Mouse (Mus musculus): ENCODE measurements around the gene Ssx2ip. TPM values are rescaled to one million over a fixed set of nuclear protein-coding genes. Genes with fewer than 3 reads are reported as not detected.
A peak's percentile ranks its signal among the peaks of the same experiment; 100 is the strongest.

Gene Ssx2ip
- polyA plus RNA-seq, 1 experiment from 2014 or later: 18.0 TPM

DNA sequence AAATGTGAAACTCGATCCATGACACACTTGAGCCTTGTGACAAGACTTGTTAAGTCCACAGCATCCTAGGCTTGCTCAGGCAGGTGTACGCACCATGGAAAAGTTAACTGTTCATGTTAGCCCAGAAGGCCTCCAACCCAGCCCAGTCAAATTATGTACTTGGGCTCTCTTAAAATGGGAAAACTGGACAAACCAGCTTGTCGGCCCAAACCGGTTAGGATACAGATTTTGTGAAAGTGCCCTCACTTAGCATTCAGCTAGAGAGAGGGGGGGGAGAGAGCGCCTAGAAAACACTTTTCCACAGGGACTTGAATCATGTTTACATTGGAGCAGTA lies 1.5 kb downstream of the Ssx2ip start:
- Histone ChIP-seq H3K27me3 (no peaks in the 10 kb centered on the region), H3K9me3 (no peaks in the 10 kb centered on the region), H3K27ac (replicated peaks) (no peak overlapping the region), H3K4me2 (peak overlapping the region; percentile 77), H3K4me3 (peak overlapping the region; percentile 96), H3K36me3 (no peaks in the 10 kb centered on the region), H3K9ac (peak overlapping the region; percentile 95), H3K4me1 (replicated peaks) (peaks cover 28% of the 10 kb centered on the region)
- WGBS: 63% methylated on average over 5 of the region's 5 CpGs
- no peak for ATAC-seq (ENCODE audit: low FRiP score, low read depth)

DNA sequence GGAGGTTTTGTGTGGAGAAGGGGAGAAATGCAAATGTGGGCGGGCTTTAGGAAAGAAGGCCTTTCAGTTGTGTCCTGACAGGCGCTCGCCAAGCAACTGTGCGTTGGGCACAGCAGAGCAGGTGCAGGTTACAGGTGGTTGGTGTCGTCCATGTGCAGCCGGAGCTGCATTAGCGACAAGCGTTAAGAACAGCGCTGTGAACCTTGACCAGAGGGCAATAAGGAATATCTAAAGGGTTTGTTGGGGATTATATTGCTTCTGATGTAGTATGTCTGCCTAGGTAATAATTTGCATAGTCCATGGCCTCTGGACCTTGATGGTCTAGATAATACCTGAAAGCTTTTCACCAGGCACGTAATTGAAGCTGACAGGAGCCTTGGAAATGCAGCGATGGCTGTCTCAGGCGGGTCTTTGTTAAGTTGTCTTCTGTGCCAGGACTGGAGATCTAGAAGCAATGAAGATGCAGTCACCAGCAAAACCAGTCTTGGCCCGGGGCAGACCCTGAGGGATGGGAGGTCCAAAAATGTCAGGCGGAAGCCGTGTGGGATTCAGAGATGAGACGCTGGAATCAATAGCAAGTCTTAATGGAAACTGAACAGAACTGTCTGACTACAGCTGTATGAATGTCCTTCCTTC lies 2.8 kb downstream of the Ssx2ip start:
- H3K27me3 ChIP-seq: no peaks in the 10 kb centered on the region
- no peaks in the 10 kb centered on the region for H3K9me3 ChIP-seq
- 86% methylated on average over 16 of the region's 16 CpGs for WGBS
- H3K4me3 ChIP-seq: no peak overlapping the region
- ATAC-seq (ENCODE audit: low FRiP score, low read depth): no peak
- H3K4me2 ChIP-seq: peak overlapping the region; percentile 77
- H3K9ac ChIP-seq: no peak overlapping the region
- no peaks in the 10 kb centered on the region for H3K36me3 ChIP-seq
- no peak overlapping the region for H3K27ac ChIP-seq (replicated peaks)
- H3K4me1 ChIP-seq (replicated peaks): peaks cover 35% of the 10 kb centered on the region

DNA sequence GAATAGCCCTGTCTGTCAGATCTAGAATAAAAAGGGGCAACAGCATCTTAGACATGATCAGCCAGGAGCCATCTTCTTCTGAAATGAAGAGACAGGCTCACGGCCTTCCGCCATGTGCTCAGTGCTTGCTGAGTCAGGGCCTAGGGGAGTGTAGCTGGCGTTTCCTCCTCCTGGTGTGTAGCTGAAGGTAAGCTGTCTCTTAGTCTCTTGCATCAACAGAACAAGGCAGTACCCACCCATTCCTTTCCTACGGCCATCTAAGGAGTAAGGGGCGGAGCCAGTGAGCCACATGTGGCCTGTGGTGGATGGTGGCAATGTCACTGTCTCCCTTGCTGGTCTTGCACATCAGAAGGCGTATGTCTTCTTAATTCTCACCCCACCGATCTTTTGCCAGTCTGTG lies 5.7 kb downstream of the Ssx2ip start:
- H3K9ac ChIP-seq: no peak overlapping the region
- no peak overlapping the region for H3K27ac ChIP-seq (replicated peaks)
- no peaks in the 10 kb centered on the region for H3K36me3 ChIP-seq
- no peak overlapping the region for H3K4me3 ChIP-seq
- no peak for ATAC-seq (ENCODE audit: low FRiP score, low read depth)
- peaks cover 33% of the 10 kb centered on the region for H3K4me1 ChIP-seq (replicated peaks)
- H3K9me3 ChIP-seq: no peaks in the 10 kb centered on the region
- H3K4me2 ChIP-seq: no peak overlapping the region
- 84% methylated on average over 7 of the region's 7 CpGs for WGBS
- no peaks in the 10 kb centered on the region for H3K27me3 ChIP-seq

DNA sequence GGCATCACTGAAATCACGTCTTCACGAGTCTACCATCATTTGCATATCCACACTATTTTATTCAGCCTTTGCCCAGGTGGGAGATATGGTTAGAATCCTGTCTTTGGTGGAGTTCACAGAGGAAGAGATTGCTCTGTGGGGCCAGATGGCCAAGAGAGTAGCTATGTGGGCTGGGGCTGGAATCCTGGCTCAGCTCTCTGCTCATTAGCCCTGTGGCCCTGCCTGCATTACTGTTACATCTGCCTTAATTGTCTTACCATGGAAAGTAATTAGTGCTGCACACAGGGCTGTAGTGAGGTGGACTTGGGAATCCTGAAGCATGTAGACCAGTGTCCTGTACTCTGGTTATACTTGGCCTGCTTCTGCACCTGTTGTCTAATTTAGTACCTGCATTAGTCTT lies 7.6 kb downstream of the Ssx2ip start:
- Histone ChIP-seq H3K4me2 (no peak overlapping the region), H3K4me1 (replicated peaks) (peaks cover 14% of the 10 kb centered on the region), H3K27me3 (no peaks in the 10 kb centered on the region), H3K9me3 (no peaks in the 10 kb centered on the region), H3K4me3 (no peak overlapping the region), H3K9ac (no peak overlapping the region), H3K36me3 (no peaks in the 10 kb centered on the region), H3K27ac (replicated peaks) (no peak overlapping the region)
- no peak for ATAC-seq (ENCODE audit: low FRiP score, low read depth)
- WGBS: 52% methylated on average over 2 of the region's 2 CpGs

DNA sequence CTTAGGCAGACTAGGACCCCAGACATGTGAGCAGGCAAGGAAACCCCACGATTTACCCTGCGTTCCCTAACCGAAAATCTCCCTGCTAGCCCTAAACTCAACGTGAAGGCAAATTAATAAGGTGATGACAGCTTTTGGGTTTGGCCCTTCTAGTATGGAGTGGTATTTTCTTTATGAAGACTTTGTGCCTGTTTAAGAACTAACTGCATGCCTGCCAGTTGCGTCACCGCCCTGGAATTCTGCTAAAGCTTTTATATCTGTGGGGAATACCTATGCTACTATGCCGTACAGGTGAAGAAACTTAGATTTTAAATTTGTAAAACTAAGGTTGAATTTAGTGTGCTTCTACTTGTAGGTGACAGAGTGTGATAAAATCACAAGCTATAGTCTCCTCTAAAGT lies 8.0 kb downstream of the Ssx2ip start:
- 98% methylated on average over 7 of the region's 7 CpGs for whole genome bisulfite sequencing

DNA sequence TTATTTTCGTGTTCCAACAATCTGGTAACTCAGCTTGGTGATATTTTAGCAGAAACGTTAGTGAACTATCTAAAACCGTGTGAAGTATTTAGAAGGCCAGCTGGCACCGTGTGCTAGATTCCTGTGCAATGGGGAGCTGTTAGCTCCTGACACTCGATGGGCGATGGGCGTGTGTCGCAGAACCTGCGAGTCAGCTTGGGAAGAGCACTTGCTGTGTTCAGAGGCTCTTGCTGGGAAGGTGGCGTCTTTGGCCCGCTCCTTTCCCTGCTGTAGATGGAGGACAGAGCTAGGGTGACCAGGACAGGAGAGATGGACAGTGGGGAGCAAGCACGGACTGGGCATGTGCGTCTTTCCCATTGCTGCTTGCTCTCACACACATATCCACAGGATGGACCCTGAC lies 8.6 kb downstream of the Ssx2ip start:
- ATAC-seq (ENCODE audit: low FRiP score, low read depth): no peak
- 93% methylated on average over 13 of the region's 13 CpGs for WGBS

More for the DNA sequence above, 8.0 kb downstream of the Ssx2ip start:
- Histone ChIP-seq H3K4me2 (no peak overlapping the region), H3K27me3 (no peaks in the 10 kb centered on the region), H3K36me3 (no peaks in the 10 kb centered on the region), H3K9me3 (no peaks in the 10 kb centered on the region), H3K4me1 (replicated peaks) (peaks cover 9% of the 10 kb centered on the region), H3K9ac (no peak overlapping the region), H3K4me3 (no peak overlapping the region), H3K27ac (replicated peaks) (no peak overlapping the region)
- no peak for ATAC-seq (ENCODE audit: low FRiP score, low read depth)

DNA sequence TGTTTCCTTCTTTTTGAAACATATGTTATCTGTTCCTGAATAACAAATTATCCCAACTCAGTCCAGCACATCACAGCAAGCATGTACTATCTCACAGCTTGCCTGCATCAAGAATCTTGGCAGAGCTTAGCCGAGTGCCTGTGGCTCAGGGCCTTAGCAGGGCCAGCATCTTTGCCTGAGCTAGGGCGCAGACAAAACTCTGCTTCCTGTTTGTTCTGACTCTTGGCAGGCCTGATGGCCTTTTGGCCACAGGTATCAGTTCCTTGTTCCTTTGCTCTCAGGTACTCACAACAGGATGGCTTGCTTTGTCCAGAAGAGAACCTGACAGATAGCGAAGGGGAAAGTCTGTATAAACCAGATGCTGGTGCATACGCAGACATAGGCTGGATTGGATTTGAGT lies 9.6 kb downstream of the Ssx2ip start:
- Histone ChIP-seq H3K9ac (no peak overlapping the region), H3K27me3 (no peaks in the 10 kb centered on the region), H3K36me3 (peaks cover 9% of the 10 kb centered on the region), H3K4me2 (no peak overlapping the region), H3K9me3 (no peaks in the 10 kb centered on the region), H3K27ac (replicated peaks) (no peak overlapping the region), H3K4me1 (replicated peaks) (peaks cover 8% of the 10 kb centered on the region; the same call in 1 of the 2 replicates), H3K4me3 (no peak overlapping the region)
- WGBS: 84% methylated on average over 4 of the region's 4 CpGs
- ATAC-seq (ENCODE audit: low FRiP score, low read depth): no peak

More for the DNA sequence above, 8.6 kb downstream of the Ssx2ip start:
- Histone ChIP-seq H3K27me3 (no peaks in the 10 kb centered on the region), H3K27ac (replicated peaks) (no peak overlapping the region), H3K9me3 (no peaks in the 10 kb centered on the region), H3K36me3 (peaks cover under 1% of the 10 kb centered on the region; the same call in 1 of the 2 replicates), H3K4me2 (no peak overlapping the region), H3K9ac (no peak overlapping the region), H3K4me3 (no peak overlapping the region), H3K4me1 (replicated peaks) (peaks cover 8% of the 10 kb centered on the region; the same call in 1 of the 2 replicates)

DNA sequence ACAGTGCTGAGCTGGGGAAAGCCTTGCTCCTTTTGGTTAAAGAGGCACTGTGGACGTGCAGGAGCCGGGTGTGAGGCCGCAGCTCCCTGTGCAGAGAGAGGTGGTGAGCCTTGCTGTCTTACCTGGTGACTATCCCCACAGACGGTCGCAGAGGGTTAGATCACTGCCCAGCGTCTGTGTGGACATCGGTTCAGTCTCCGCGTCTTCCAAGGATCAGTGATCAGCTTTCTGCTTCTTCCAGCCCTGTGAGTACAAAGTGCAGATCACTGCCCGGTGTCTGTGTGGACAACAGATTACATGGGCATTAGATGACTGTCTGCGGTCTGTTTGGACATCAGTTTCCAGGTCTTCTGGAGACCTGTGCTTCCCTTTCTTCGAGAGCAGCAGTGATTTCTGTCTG lies 10.1 kb downstream of the Ssx2ip start:
- Histone ChIP-seq H3K4me3 (no peak overlapping the region), H3K27ac (replicated peaks) (no peak overlapping the region), H3K4me1 (replicated peaks) (peaks cover 8% of the 10 kb centered on the region; the same call in 1 of the 2 replicates), H3K9ac (no peak overlapping the region), H3K27me3 (no peaks in the 10 kb centered on the region), H3K9me3 (no peaks in the 10 kb centered on the region), H3K36me3 (peaks cover 14% of the 10 kb centered on the region), H3K4me2 (no peak overlapping the region)
- no peak for ATAC-seq (ENCODE audit: low FRiP score, low read depth)
- WGBS: 91% methylated on average over 12 of the region's 12 CpGs

DNA sequence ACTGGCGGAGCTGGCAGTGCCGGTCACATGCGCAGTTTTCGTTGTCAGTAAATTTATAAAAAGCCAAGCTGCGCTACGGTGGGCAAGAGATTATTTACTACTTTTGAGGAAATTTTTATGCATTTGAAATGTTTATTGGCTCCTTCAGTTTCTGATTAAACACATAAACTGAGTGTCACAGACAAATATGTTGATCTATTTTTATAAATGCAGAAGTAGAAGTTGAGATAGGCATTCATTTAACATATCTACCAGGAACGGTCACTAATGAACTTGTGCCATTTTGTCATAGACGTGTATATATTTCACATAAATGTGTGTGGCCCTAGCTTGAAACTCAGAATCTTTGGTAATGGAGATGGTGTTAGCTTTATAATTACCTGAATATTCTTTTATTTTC lies 13.4 kb downstream of the Ssx2ip start:
- ATAC-seq (ENCODE audit: low FRiP score, low read depth): no peak
- 98% methylated on average over 8 of the region's 8 CpGs for WGBS
- no peak overlapping the region for H3K27ac ChIP-seq (replicated peaks)

DNA sequence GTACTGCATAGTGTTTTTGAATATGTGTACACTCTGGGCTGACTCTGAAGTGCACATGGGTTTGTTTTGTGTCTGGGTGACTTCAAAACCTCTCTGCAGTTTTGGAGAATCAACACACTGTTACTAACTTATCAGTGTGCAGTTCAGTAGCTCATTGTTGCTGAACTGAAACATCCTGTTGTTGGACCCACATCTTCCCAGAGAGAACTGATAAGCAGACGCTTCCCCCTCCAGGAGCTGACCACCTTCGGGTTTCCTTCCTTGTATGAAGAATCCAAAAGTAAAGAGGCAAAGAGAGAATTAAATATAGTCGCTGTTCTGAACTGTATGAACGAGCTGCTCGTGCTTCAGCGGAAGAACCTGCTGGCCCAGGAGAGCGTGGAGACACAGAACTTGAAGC lies 14.5 kb downstream of the Ssx2ip start:
- no peak for ATAC-seq (ENCODE audit: low FRiP score, low read depth)
- Histone ChIP-seq H3K36me3 (peaks cover 23% of the 10 kb centered on the region), H3K4me3 (no peak overlapping the region), H3K27me3 (no peaks in the 10 kb centered on the region), H3K4me2 (no peak overlapping the region), H3K9ac (no peak overlapping the region), H3K9me3 (no peaks in the 10 kb centered on the region), H3K27ac (replicated peaks) (no peak overlapping the region), H3K4me1 (replicated peaks) (no peaks in the 10 kb centered on the region)
- 89% methylated on average over 7 of the region's 7 CpGs for WGBS

More for the DNA sequence above, 13.4 kb downstream of the Ssx2ip start:
- no peaks in the 10 kb centered on the region for H3K4me1 ChIP-seq (replicated peaks)
- no peaks in the 10 kb centered on the region for H3K9me3 ChIP-seq
- H3K27me3 ChIP-seq: no peaks in the 10 kb centered on the region
- no peak overlapping the region for H3K4me3 ChIP-seq
- H3K4me2 ChIP-seq: no peak overlapping the region
- no peak overlapping the region for H3K9ac ChIP-seq
- peaks cover 23% of the 10 kb centered on the region for H3K36me3 ChIP-seq

DNA sequence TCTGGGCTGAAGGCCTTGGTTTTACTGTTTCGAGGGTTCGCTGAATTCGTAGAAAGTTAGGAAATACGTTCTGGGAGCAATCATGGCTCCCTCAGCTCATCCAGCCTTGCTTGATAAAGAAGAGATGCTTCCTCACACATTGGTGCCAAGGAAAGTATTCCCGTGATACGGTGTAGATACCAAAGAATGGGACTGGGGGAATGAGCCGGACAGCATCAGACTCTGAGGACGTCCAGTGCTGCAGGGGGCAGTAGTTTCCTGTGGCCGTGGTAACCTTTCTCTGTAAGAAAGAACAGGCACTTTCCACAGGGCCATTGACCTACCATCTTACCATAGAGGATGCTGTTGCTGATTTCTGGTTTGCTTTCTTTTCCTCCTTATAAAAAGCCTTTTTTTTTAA lies 15.1 kb downstream of the Ssx2ip start:
- Histone ChIP-seq H3K4me3 (no peak overlapping the region), H3K27ac (replicated peaks) (no peak overlapping the region), H3K9me3 (no peaks in the 10 kb centered on the region), H3K27me3 (no peaks in the 10 kb centered on the region), H3K9ac (no peak overlapping the region), H3K36me3 (peaks cover 23% of the 10 kb centered on the region), H3K4me2 (no peak overlapping the region), H3K4me1 (replicated peaks) (0 out of 2 replicates have a peak, but pooled peaks cover 3% of the 10 kb centered on the region)
- ATAC-seq (ENCODE audit: low FRiP score, low read depth): no peak
- 85% methylated on average over 9 of the region's 9 CpGs for WGBS

DNA sequence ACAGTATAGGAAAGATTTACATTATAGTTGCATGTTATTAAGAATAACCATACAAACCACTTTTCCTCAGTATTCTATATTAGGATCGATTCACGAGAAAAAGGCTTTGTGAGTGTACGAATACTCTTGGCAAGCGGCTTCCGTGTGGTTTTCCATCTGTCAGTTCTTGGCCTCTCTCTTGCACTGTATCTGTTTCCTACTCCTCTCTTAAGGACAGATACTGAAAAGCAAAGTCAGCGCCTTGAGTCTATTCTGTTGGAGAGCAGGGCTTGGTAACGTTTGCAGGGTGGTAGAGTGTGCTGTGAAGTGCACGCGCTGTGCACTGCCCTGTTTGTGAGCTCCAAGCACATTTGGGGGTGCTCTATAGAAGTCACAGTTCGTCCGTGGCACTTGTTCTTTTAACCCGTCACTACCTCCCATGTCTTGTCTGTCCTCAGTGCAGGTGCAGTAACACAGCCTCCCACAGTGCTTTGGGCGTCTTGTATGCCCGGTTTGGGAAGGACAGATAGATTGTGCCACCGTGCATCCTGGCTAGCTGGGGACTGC lies 15.6 kb downstream of the Ssx2ip start:
- no peak overlapping the region for H3K27ac ChIP-seq (replicated peaks)
- no peaks in the 10 kb centered on the region for H3K9me3 ChIP-seq
- H3K4me1 ChIP-seq (replicated peaks): 0 out of 2 replicates have a peak, but pooled peaks cover 3% of the 10 kb centered on the region
- H3K36me3 ChIP-seq: peaks cover 23% of the 10 kb centered on the region
- H3K27me3 ChIP-seq: no peaks in the 10 kb centered on the region
- no peak overlapping the region for H3K4me2 ChIP-seq
- H3K4me3 ChIP-seq: no peak overlapping the region
- no peak overlapping the region for H3K9ac ChIP-seq
- 90% methylated on average over 15 of the region's 15 CpGs for WGBS
- no peak for ATAC-seq (ENCODE audit: low FRiP score, low read depth)

DNA sequence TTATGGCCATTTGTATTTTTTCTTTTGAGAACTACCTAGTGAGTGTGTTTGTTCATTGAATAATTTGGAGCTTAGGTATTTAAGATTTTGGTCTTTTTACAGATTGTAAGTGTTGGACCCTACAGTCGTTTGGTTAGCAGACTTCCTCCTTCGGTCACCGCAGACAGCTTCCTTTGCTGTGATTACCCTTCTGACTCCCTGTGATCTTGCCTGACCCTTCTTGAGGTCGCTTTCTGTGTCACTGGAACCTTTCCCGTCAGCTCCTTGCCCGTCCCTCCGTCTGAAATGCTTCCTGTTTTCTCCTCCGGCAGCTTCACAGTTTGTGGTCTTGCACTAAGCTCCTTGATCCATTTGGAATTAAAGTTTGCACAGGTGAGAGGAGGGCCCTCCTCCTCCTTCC lies 17.3 kb downstream of the Ssx2ip start:
- 0 out of 2 replicates have a peak, but pooled peaks cover 3% of the 10 kb centered on the region for H3K4me1 ChIP-seq (replicated peaks)
- no peaks in the 10 kb centered on the region for H3K27me3 ChIP-seq
- no peak overlapping the region for H3K4me2 ChIP-seq
- no peak for ATAC-seq (ENCODE audit: low FRiP score, low read depth)
- H3K27ac ChIP-seq (replicated peaks): no peak overlapping the region
- H3K9me3 ChIP-seq: no peaks in the 10 kb centered on the region
- peaks cover 23% of the 10 kb centered on the region for H3K36me3 ChIP-seq
- no peak overlapping the region for H3K9ac ChIP-seq
- WGBS: 68% methylated on average over 8 of the region's 8 CpGs
- no peak overlapping the region for H3K4me3 ChIP-seq
